Mouse (Mus musculus) heart, postnatal 0 days (tissue): ENCODE measurements around the gene Cxcl1. TPM values are rescaled to one million over a fixed set of nuclear protein-coding genes. Genes with fewer than 3 reads are reported as not detected.

Experiments used
- ATAC-seq: fragments of 200-750 bp; cut with Nextera tagmentation; 2 replicates; pipeline ENCODE4 v1.8.0; 2017; ENCODE audit warnings: low read depth, moderate number of reproducible peaks, moderate library complexity; ENCODE audit not compliant: insufficient read depth
- DNase-seq: peaks from one replicate; pipeline ENCODE4 v3.0.0-alpha.2; 2016; ENCODE audit warnings: low spot score
- H3K27ac ChIP-seq: fragments of 300-500 bp; sonication (generic); 2 replicates; pipeline ENCODE4 v1.5.1; 2014; ENCODE audit warnings: low read depth, mild to moderate bottlenecking
- H3K27me3 ChIP-seq: fragments of 300-500 bp; sonication (generic); 2 replicates; pipeline ENCODE4 v1.6.1; 2014; ENCODE audit warnings: low read length, mixed read lengths; ENCODE audit not compliant: control insufficient read depth, insufficient read depth
- H3K36me3 ChIP-seq: fragments of 300-500 bp; sonication (generic); replicated peaks from 2 replicates; pipeline ENCODE4 v1.6.1; 2014; ENCODE audit warnings: low read length, mixed read lengths; ENCODE audit not compliant: control insufficient read depth, insufficient read depth
- H3K4me1 ChIP-seq: fragments of 300-500 bp; sonication (generic); 2 replicates; pipeline ENCODE4 v1.6.1; 2014; ENCODE audit warnings: antibody characterized with exemption; ENCODE audit not compliant: control insufficient read depth, insufficient read depth
- H3K4me2 ChIP-seq: fragments of 300-500 bp; sonication (generic); 2 replicates; pipeline ENCODE4 v1.6.1; 2014; ENCODE audit warnings: low read depth, mild to moderate bottlenecking, low read length, moderate library complexity
- H3K4me3 ChIP-seq: fragments of 300-500 bp; sonication (generic); 2 replicates; pipeline ENCODE4 v1.5.1; 2014; ENCODE audit warnings: low read depth, low read length
- H3K9ac ChIP-seq: fragments of 300-500 bp; sonication (generic); replicated peaks from 2 replicates; pipeline ENCODE4 v1.6.1; 2014; ENCODE audit warnings: low read depth, low read length, mixed read lengths
- H3K9me3 ChIP-seq: fragments of 300-500 bp; sonication (generic); replicated peaks from 2 replicates; pipeline ENCODE4 v1.6.1; 2016; ENCODE audit warnings: low read length; ENCODE audit not compliant: control insufficient read depth
- CTCF ChIP-seq: IDR thresholded peaks from 2 replicates; pipeline ENCODE4 v1.5.1; 2016; ENCODE audit warnings: antibody characterized with exemption, control low read depth, low read depth
- EP300 ChIP-seq: IDR thresholded peaks from 2 replicates; pipeline ENCODE4 v1.6.1; 2016; ENCODE audit warnings: antibody characterized with exemption, low read depth
- WGBS: fragments of 180-500 bp; shearing (Covaris S2); extraction: QIAGEN DNeasy Blood & Tissue Kit; methylation state at CpG from one replicate; pipeline ENCODE4 v1.1.7; 2014; 5-methylcytosine and 5-hydroxymethylcytosine counted together
- polyA plus RNA-seq: library from polyadenylated mRNA; unstranded; fragments of >200 nt; fragmentation: Nextera tagmentation; extraction: Ambion mirVana; gene quantifications from 2 replicates; pipeline ENCODE4 v1.2.1, GENCODE M21; 2015
- total RNA-seq: library from RNA; depleted of rRNA; stranded (reverse); fragments of >200 nt; gene quantifications from 2 replicates; pipeline ENCODE4 v1.2.3, GENCODE M21; 2014; ENCODE audit warnings: low replicate concordance

The Cxcl1 gene
- total and polyA plus RNA-seq, 2 experiments from 2014 or later: 0.27 to 1.5 TPM

DNA sequence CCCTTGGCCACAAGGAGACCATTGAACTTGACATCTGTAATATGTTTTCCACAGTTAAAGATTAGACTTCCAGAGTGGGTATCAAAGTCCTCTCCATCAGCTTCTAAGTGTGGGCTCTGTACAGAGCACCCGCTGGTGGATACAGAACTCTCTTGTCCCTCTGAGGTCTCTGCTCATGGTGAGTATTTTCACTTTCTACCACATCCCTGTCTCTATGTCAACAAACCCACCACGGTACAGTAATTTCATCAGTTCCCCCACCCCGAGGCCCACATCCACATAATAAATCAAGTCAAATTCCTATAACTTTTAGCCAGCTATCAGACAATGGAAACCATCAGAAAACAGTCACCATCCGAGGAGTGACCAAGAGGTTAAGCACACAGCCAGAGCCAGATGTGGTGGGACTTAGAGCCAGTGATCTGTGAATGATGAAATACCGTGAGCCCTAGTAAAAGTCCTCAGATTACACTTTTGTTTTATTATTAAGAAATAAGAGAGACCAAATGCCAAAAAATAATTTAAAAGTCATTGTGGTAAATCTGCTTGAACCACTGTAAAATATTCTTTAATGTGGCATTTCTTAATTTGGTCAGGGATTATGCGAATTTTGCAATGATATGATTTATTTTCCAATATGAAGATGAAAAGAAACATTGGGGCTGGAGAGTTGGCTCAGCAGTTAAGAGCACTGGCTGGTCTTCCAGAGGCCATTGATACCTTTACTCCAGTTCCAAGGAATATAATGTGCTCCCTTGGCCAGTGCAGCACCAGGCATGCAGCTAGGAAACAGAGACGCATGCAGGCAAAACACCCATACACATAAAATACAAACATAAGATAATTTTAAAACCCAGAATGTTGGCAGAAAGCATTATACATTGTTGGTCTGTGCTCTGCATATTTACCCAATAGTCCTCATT is 35.5 kb upstream of the Cxcl1 start:
- no peak for TF ChIP-seq EP300
- H3K27ac ChIP-seq: no peak overlapping the region
- no peaks in the 10 kb centered on the region for H3K4me1 ChIP-seq
- no peak overlapping the region for H3K9ac ChIP-seq
- no peaks in the 10 kb centered on the region for H3K27me3 ChIP-seq
- H3K4me2 ChIP-seq: no peak overlapping the region
- H3K4me3 ChIP-seq: no peak overlapping the region
- ATAC-seq (no peak), DNase-seq (no peak)
- no peaks in the 10 kb centered on the region for H3K36me3 ChIP-seq
- WGBS: 72% methylated on average over 7 of the region's 7 CpGs
- H3K9me3 ChIP-seq: no peaks in the 10 kb centered on the region

DNA sequence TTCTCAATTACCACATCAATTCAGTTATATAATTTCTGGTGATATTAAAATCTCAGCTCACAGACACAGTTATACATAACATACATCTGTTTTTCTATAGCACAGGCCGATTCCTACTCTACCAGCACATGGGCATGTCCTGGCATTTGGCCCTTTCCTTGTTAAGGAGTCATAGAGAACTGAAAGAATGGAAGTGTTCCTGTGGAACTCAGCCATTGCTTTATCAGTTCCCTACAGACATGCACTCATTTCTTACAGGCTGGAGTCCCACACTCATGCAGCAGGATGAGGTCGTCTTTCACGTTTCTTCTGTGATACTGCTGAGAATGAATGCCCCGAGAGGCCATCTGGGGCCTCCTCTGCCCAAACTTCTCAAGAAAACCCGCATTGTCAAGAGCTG is 33.6 kb upstream of the Cxcl1 start:
- WGBS: 44% methylated on average over 5 of the region's 5 CpGs
- ATAC-seq (no peak), DNase-seq (no peak)
- no peak overlapping the region for H3K27ac ChIP-seq
- H3K4me1 ChIP-seq: no peaks in the 10 kb centered on the region
- no peak for TF ChIP-seq EP300
- TF ChIP-seq CTCF: no peak
- H3K9ac ChIP-seq: no peak overlapping the region
- no peak overlapping the region for H3K4me2 ChIP-seq
- H3K4me3 ChIP-seq: no peak overlapping the region
- no peaks in the 10 kb centered on the region for H3K27me3 ChIP-seq
- H3K9me3 ChIP-seq: no peaks in the 10 kb centered on the region
- no peaks in the 10 kb centered on the region for H3K36me3 ChIP-seq

DNA sequence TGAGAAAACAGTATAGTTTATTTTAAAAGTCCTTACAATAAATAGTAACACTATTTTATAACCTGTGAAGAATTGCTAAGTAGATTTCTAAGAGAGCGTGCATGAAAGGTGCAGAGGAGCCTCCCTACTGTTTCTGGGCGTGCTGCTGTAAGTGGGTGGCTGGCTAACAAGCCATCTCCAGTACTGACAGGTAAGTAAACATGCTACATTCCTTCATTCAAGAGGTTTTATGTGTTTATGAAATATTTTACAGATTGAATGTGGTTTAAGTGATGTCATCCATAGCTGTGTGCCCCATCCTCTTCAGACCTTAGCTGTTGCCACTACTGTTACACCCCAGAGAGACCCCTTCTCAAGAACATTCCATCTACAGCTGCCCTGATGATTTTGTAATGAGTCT is 32.6 kb upstream of the Cxcl1 start:
- H3K4me2 ChIP-seq: no peak overlapping the region
- H3K27me3 ChIP-seq: no peaks in the 10 kb centered on the region
- no peak overlapping the region for H3K9ac ChIP-seq
- no peaks in the 10 kb centered on the region for H3K36me3 ChIP-seq
- 84% methylated on average over 2 of the region's 2 CpGs for WGBS
- DNase-seq (no peak), ATAC-seq (no peak)
- H3K4me3 ChIP-seq: no peak overlapping the region
- no peak for TF ChIP-seq CTCF
- no peak for TF ChIP-seq EP300
- no peaks in the 10 kb centered on the region for H3K9me3 ChIP-seq
- H3K4me1 ChIP-seq: no peaks in the 10 kb centered on the region
- H3K27ac ChIP-seq: no peak overlapping the region

DNA sequence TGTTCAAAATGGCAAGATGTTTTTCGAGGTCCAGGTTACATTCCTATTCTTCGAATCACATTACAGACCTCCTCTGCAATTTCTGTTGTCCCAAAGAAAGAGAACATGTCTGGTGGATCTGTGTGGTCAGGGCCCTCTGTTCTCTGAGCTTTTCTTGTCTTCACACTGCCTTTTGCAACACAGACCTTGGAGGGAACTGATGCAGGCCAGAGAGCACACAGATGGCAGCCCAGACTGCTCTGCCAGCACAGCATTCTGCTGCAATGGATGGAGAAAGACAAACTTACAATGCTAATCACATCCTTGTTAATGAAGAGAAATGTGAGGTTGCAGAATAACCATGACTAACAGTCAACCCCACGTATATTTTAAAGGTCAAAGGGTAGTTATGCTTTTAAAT is 32.0 kb upstream of the Cxcl1 start:
- no peak for ATAC-seq
- no peak for TF ChIP-seq EP300
- TF ChIP-seq CTCF: no peak
- H3K9ac ChIP-seq: no peak overlapping the region
- no peaks in the 10 kb centered on the region for H3K9me3 ChIP-seq
- no peak overlapping the region for H3K4me2 ChIP-seq
- DNase-seq: no peak
- 74% methylated on average over 3 of the region's 3 CpGs for WGBS
- H3K27ac ChIP-seq: no peak overlapping the region
- H3K4me1 ChIP-seq: no peaks in the 10 kb centered on the region
- H3K36me3 ChIP-seq: no peaks in the 10 kb centered on the region
- no peak overlapping the region for H3K4me3 ChIP-seq
- H3K27me3 ChIP-seq: no peaks in the 10 kb centered on the region

DNA sequence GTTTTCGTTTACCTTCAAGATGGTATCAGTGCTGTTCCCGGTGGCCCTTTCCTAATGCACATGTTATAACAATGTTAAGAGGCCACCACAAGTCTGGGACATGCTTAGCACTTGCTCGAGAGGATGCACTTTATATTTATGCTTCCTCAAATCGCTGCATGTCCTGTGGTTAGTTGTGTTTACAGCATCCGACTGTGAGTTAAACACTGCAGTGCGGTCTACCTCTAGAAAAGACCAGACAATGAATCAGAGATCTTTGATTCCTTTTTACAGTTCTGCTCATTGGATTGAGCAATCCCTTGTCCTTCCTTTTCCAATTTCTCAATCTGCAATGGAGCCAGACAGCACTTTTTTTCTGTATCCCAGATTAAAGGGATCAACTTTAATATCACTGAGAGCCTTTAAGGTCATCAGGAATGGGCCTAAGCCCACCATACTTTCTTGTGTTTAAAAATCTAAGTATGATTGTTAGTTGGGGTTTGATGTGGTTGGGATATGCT is 29.1 kb upstream of the Cxcl1 start:
- no peaks in the 10 kb centered on the region for H3K36me3 ChIP-seq
- DNase-seq (no peak), ATAC-seq (no peak)
- no peaks in the 10 kb centered on the region for H3K4me1 ChIP-seq
- H3K27ac ChIP-seq: no peak overlapping the region
- WGBS: 76% methylated on average over 6 of the region's 6 CpGs
- no peak overlapping the region for H3K4me2 ChIP-seq
- no peaks in the 10 kb centered on the region for H3K27me3 ChIP-seq
- no peak overlapping the region for H3K4me3 ChIP-seq
- H3K9ac ChIP-seq: no peak overlapping the region
- no peak for TF ChIP-seq EP300
- H3K9me3 ChIP-seq: no peaks in the 10 kb centered on the region

DNA sequence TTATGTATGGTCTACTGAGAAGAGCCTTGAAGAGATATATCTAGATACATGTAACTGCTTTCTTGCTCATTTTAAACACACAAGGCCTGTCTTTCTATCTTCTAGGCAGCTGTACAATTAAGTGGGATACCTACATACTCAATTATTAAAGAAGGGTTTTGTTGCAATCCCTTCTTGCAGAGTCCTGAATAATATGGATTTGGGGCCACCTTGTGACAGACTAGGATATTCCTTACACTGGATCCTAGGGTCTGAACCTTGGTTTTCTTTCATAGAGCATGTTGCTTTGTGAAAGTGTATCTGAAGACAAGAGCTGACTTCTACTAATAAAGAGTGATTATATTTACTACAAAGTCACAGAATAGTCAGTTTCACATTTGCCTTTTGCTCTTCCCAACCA is 24.3 kb upstream of the Cxcl1 start:
- H3K4me3 ChIP-seq: no peak overlapping the region
- ATAC-seq (no peak), DNase-seq (no peak)
- no peaks in the 10 kb centered on the region for H3K9me3 ChIP-seq
- no peaks in the 10 kb centered on the region for H3K36me3 ChIP-seq
- H3K27ac ChIP-seq: no peak overlapping the region
- H3K4me1 ChIP-seq: no peaks in the 10 kb centered on the region
- no peak overlapping the region for H3K9ac ChIP-seq
- H3K4me2 ChIP-seq: no peak overlapping the region
- peak; percentile 36 for TF ChIP-seq CTCF
- TF ChIP-seq EP300: no peak
- no peaks in the 10 kb centered on the region for H3K27me3 ChIP-seq
